Mouse (Mus musculus) lung, postnatal 0 days (tissue): ENCODE measurements around the gene Pxdn.

Experiments
- CTCF ChIP-seq: IDR thresholded peaks from 2 replicates; pipeline ENCODE4 v1.5.1; 2016; ENCODE audit warnings: antibody characterized with exemption, mild to moderate bottlenecking
- EP300 ChIP-seq: IDR thresholded peaks from 2 replicates; pipeline ENCODE4 v1.6.1; 2016; ENCODE audit warnings: antibody characterized with exemption, mild to moderate bottlenecking, control low read depth

- TF ChIP-seq EP300: no peak
- TF ChIP-seq CTCF: no peak
Observed at GRCm38 (mm10) chr12:30003680-30004364, 66.4 kb downstream of the Pxdn start.
